Mouse (Mus musculus): ENCODE data around the gene Nap1l3. TPM values are rescaled to one million over a fixed set of nuclear protein-coding genes. Genes with fewer than 3 reads are reported as not detected.
A peak's percentile ranks its signal among the peaks of the same experiment; 100 is the strongest.

Gene Nap1l3
- polyA plus RNA-seq (2016; fragmentation: Nextera tagmentation; extraction: Ambion mirVana), result 13.6 and 14.8 TPM in 2 replicates

DNA sequence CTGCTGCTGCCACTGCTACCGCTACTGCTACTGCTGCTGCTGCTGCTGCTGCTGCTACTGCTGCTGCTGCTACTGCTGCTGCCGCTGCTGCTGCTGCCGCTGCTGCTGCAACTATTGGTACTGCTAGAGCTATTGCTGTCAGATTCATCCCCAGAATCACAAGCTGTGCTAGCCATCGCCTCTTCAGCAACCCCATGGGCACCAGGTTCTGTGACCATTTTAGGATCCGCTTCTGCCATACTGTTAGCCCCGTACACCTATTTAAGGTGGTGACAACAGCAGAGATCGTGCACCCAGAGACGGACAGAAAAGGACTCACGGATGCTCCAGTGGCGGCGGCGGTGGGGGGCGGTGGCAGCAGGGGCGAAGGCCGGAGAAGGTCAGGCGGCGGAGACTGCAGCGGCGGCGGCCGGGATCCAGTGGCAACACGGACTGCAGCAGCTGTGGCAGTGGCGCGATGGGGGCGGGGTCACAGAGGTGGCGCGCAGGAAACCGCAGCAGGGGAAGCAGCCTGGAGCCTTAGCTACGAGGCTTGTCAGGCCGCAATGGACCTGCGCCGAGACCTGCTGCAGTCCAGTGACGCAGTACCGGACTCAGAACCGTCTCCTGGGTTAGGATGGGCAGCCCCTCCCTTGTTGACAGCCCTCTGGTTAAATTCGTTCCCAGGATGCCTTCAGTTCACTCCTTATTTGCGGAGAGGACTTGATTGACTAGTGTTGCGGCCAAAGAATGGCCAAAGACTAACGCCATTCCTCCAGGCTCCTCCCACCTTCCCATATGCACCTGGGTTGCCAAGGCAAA is at the start of gene Nap1l3:
Gene Nap1l3, minus strand, starts transcription at position 621 of the 801 bp plus-strand sequence.
- peak; percentile 98 for ATAC-seq (ENCODE audit: low FRiP score)
- no peaks in the 10 kb centered on the region for H3K27me3 ChIP-seq
- 0 out of 2 replicates have a peak within 1 kb of the TSS, but pooled peaks have one; percentile 53 for H3K27ac ChIP-seq
- no peaks in the 10 kb centered on the region for H3K36me3 ChIP-seq (replicated peaks)
- 11% methylated on average over 38 of the region's 39 CpGs for WGBS
- H3K4me2 ChIP-seq, result peak within 1 kb of the TSS; percentile 51
- no peaks in the 10 kb centered on the region for H3K9me3 ChIP-seq
- no peaks in the 10 kb centered on the region for H3K4me1 ChIP-seq
- peak within 1 kb of the TSS; percentile 53 for H3K4me3 ChIP-seq (replicated peaks)
- H3K9ac ChIP-seq, result peak within 1 kb of the TSS; percentile 54

DNA sequence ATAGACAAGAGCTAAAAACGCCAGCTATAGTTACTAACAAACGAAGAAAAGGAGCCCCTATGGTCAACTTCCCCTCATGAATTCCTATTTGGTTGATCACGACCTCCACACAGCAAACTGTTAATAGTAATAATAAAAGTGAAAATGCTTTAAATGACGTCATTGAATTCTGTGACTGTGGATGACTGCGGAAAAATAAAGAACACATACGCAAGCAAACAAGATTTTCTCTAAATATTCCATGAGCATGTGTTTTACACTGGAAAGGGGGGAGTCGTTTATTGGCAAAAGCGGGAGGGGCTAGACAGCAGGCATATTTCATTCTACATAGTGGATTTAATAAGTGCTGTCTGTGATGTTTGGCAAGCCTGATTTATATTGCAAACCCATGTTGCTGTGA is 451 bp upstream of the Nap1l3 start:
- Histone ChIP-seq H3K9me3 (no peaks in the 10 kb centered on the region), H3K27me3 (no peaks in the 10 kb centered on the region), H3K9ac (no peak overlapping the region), H3K4me2 (peak overlapping the region; percentile 51), H3K27ac (no peak overlapping the region), H3K4me3 (replicated peaks) (peak overlapping the region; percentile 53), H3K4me1 (no peaks in the 10 kb centered on the region), H3K36me3 (replicated peaks) (no peaks in the 10 kb centered on the region)
- peak; percentile 13; the same call in 1 of the 2 replicates for ATAC-seq (ENCODE audit: low FRiP score)
- WGBS, result 23% methylated on average over 8 of the region's 8 CpGs
